Mouse (Mus musculus): ENCODE data around the gene Oas1c.
"Not testable (repeated sequence)": the region's sequence is repeated elsewhere in the genome, so short reads cannot be mapped to it uniquely, and the experiment has no call there.

The Oas1c gene

DNA sequence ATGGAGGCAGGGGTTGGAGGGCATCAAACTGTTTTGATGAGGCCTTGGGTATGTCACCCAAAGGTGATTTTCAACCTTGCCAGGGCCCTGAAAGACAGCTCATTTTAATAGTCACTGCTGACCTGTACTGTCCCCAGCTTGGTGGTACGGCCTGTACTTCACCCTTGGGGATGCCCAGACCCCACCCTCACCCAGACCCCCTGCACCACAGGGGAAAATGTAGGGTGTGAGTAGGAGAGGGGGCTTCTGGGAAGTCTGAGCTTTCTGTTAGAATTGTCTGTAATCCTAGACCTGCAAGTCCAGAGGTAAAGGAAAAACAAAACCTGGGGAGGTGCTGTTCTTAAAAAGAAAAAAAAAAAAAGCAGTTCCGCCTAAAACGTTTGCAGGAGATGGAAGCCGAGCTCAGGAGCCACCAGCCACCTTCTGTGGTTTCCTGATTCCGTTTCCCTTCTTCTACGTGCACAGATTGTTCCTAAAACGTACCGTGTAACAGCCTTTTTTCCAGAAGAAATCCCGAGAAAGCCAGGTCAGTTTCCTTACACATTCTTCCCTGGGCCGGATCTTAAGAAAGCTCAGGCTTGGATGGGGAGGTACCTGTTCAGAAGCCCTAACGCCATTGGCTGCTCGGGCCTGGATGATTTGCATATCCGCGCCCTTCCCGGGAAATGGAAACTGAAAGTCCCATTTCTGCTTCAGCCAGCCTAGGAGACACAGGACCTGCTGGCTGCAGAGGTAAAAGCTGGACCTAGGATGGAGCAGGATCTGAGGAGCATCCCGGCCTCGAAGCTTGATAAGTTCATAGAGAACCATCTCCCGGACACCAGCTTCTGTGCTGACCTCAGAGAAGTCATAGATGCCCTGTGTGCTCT, at the start of gene Oas1c:
TSS of gene Oas1c (minus strand) at position 564 of the 869 bp plus-strand sequence.
- DNase-seq (ENCODE audit: extremely low read depth, insufficient read length, low spot score) = peak; percentile 70

DNA sequence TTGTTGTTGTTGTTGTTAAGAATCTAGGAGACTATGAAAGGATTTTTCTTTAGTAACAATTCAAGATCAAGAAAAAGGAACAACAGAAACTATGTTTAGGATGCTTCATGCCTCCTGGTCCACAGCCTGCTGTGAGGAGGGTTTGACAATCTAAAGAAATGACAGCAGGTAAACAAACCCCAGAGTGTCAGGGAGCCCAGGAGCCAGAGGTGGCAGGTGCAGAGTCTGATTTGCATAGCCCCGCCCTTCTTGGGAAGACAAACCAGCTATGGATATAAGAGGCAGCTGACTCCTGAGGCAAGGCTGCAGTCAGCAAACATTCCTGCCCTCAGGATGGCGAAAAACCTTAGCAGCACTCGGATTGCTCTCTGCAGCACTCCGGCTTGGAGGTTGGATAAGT, 48.8 kb upstream of the Oas1c start, which contains the start of gene Oas1h:
TSS of gene Oas1h (plus strand) at position 301 of the 400 bp plus-strand sequence.
- no peak for DNase-seq (ENCODE audit: extremely low read depth, insufficient read length, low spot score)

- DNase-seq (ENCODE audit: extremely low read depth, insufficient read length, low spot score) = no peak
Observed at GRCm38 (mm10) chr5:120859241-120859640, 46.9 kb upstream of the Oas1c start.

DNA sequence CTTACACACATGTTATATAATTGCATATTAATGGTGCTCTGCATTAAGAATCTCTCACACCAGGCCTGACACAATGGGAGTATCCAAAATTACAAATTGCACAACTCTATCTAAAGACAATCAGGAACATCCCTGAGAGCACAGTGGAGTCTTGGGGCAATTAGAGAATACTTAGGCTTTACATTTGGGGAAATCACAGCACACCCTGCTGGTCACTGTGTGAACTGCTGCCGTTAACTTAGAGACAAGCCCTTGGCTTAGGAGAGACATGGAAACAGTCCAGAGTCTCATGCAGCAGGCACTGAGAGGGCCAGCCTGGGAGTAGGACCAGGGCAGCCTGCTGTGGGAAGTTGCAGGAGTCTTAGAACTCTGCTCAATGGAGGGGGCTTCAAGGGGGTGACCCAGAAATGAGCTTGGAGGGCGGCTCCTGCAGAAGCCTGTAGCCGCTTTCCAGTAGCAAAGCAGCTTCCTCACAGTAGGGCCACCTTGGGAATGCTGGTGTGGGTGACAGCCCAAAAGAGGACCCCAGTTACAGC, 37.4 kb upstream of the Oas1c start:
- peak; percentile 7 for DNase-seq (ENCODE audit: extremely low read depth, insufficient read length, low spot score)

DNA sequence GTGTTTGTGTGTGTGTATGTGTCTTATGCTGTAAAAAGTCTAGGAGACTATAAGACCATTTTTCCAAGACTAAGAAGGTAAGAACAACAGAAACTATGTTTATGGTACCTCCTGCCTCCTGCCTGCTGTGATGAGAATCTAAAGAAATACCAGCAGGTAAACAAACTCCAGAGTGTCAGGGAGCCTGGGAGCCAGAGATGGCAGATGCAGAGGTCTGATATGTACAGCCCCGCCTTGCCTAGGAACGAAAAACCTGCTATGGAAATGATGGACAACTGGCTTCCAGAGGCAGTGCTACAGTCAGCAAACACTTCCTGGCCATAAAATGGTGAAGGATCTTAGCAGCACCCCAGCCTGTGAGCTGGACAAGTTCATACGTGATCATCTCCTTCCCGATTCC, 34.8 kb upstream of the Oas1c start, which contains the start of gene Oas1f:
TSS of gene Oas1f (plus strand) at position 301 of the 400 bp plus-strand sequence.
- DNase-seq (ENCODE audit: extremely low read depth, insufficient read length, low spot score) = no peak

DNA sequence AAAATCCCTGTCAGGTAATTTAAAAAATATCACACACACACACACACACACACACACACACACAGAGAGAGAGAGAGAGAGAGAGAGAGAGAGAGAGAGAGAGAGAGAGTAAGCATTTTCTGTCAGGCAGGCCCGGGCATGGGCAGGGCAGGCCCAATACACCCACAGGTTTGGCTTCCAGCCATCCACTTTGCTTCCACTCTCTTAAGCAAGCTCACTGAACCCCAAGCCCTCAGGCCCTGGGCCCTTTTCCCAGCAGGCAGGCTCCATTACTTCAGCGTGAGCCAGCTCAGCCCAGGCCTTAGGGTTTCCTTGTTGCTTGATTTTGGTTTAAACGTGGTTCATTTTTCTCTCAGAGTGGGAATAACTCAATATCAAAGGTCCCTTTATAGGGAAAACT, 32.4 kb upstream of the Oas1c start:
- DNase-seq (ENCODE audit: extremely low read depth, insufficient read length, low spot score) = peak; percentile 11

DNA sequence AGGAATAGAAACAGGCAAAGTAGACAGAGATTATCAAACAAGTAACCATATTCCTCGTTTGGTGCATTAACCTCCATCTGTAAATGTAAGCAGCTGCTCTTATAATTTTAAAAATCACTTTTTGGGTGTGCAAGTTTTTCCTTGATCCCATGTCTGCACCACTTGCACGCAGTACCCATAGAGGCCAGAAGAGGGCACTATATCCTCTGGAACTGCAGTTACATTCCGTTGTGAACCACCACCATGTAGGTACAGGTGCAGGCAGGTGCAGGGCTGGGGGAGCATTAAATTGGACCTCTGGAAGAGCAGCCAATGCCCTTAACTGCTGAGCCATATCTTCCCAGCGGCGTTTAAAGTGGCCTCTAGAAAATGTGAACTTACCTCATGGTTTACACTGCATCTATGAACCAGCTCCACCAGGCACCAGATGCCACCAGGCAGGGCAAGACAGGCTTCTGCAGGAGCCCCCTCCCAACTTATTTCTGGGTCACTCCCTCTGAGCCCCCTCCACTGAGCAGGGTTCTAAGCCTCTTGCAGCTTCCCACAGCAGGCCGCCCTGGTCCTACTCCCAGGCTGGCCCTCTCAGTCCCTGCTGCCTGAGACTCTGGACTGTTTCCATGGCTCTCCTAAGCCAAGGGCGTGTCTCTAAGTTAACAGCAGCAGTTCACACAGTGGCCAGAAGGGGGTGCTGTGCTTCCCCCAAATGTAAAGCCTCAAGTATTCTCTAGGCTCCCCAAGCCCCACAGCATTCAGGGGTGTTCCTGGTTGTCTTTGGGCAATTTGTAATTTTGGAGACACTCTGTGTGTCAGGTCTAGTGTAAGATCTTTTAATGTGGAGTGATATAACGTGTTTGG, 24.6 kb upstream of the Oas1c start:
- DNase-seq (ENCODE audit: extremely low read depth, insufficient read length, low spot score) = peak; percentile 30

DNA sequence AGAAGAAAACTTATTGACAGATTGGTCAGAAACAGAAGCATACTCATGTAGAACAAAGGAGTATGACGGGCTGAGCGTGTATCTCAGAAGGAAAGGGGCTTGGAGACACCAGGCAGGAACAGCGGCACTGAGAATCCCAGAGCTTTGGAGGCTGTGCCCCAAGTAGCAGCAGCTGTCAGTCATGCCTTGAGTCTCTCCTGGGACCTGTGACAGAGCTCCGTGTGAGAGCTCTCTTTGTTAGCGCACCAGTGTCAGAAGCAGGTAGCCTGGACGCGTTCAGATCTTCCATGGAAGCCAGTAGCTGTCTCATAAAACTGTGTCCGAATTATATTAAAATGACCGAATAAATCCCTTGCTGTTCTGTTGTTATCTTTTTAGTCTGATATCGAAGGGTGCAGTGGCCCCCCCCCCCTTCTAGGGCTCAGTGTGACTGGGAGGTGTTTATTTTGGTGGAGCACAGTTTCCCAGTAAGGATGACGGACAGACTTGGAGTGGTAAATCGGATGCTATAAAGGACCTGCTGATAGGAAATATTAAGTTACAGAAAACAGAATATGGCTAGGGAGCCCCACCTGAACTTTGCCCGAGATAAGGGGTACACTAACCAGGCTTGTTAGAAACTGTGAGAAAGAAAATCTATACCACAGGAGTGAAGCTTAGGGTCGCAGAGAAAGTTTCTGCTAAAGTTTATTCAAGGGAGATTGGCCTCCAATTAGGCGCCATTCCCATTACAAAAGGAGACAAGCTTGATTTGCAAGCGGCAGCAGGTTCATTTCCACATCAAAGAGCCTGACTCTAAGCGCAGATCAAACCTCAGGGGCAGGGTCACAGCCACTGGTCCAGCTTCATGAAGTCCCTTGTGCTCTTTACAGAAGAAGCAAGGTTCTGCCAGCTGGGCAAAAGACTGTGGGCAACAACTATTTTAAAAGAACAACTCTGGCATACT, 21.3 kb upstream of the Oas1c start:
- DNase-seq (ENCODE audit: extremely low read depth, insufficient read length, low spot score) = no peak

GRCm38 (mm10) chr5:120831031-120831430, 18.7 kb upstream of the Oas1c start:
- no peak for DNase-seq (ENCODE audit: extremely low read depth, insufficient read length, low spot score)

- DNase-seq (ENCODE audit: extremely low read depth, insufficient read length, low spot score) = no peak
Observed at GRCm38 (mm10) chr5:120818999-120819398, 6.7 kb upstream of the Oas1c start.

DNA sequence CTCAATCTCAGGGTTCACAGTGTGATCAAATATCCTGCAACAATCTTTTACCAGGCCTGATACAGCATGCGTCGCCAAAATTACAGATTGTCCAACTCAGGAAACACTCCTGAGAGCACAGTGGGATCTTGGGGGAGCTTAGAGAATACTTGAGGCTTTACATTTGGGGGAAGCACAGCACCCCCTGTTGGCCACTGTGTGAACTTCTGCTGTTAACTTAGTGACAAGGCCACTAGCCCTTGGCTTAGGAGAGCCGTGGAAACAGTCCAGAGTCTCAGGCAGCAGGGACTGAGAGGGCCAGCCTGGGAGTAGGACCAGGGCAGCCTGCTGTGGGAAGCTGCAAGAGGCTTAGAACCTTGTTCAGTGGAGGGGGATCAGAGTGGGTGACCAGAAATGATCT, 3.6 kb upstream of the Oas1c start:
- no peak for DNase-seq (ENCODE audit: extremely low read depth, insufficient read length, low spot score)

DNA sequence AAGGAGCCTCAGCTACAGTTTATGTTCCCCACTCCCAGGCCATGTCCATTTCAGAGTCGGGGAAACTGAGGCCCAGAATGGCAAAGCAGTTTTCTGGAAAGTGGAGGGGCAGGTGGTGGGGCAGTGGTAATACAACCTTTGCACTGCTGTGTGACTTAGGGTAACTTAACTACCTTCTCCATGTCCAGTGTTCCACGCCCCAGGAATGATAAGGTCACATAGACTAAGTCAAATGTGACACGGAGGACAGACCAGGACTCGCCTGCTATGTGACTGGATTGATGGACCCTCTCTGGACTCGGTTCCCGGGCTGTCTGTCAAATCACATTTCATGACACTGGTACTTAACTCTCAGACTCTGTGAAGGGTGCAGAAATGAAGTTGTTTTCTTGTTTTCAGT, 709 bp upstream of the Oas1c start:
- no peak for DNase-seq (ENCODE audit: extremely low read depth, insufficient read length, low spot score)

DNA sequence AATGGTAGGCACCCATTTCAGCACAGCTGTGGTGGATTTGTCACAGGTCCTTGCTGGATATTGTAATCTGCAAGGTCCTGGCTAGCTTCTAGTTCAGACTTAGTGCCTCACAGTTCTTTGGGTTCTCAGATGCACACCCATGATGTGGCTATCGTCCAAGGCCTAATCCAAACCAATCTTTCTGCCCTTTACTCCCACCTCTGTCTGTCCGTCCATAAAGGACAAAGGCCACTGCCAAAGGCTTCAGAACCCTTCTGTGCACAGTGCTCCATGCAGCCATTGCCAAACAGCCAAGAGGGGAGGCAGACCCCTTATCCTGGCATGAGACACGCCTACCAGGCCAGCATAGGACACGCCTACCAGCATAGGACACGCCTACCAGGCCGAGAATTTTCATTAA, 3.1 kb downstream of the Oas1c start:
- no peak for DNase-seq (ENCODE audit: extremely low read depth, insufficient read length, low spot score)

DNA sequence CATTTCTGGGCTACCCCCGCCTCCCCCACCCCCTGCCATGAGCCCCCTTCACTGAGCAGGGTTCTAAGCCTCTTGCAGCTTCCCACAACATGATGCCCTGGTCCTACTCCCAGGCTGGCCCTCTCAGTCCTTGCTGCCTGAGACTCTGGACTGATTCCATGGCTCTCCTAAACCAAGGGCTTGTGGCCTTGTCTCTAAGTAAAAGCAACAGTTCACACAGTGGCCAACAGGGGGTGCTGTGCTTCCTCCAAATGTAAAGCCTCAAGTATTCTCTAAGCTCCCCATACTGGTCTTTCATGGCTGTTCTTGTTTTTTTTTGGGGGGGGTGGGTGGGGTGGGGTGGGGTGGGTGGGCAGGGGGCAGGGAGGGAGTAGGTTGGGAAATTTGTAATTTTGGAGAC, 5.9 kb downstream of the Oas1c start:
- peak; percentile 18 for DNase-seq (ENCODE audit: extremely low read depth, insufficient read length, low spot score)

DNA sequence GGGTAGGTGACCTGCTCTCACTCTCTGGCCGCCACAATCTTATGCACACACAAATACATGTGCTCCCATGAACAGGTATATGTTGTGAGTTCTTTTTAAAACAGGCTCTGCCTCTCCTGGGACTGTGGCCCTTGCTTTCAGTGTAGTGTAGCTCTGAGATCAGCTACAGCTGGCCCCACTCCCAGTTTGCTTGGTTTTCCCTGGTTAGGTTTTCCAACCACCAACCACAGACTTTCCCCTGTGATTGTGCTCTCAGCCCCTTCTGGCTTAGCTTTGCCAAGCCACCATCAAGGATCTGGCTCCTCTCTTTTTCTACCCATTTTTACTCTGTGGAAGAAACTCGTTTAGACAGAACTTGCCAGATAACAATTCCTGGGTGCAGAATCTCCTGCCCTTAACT, 8.7 kb downstream of the Oas1c start:
- peak; percentile 26 for DNase-seq (ENCODE audit: extremely low read depth, insufficient read length, low spot score)

DNA sequence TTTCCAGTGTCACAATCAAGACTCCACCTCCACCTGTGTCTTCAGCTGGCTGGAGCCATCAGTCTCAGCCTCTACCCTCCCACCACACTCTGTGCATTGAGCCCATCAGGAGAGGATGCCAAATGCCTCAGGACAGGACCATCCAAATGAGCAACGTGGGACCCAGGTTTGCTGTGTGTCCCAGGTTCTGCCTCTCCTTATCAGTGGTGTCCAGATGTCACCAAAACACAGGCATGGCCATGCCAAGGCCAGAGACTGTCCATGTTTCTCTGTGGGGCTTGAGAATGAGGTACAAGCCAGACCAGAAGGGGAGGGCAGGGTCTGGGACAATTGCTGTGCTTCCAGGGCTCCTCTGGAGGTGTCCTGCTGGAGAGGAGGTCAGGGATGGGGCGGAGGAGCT, 13.4 kb downstream of the Oas1c start:
- not testable (repeated sequence) for DNase-seq (ENCODE audit: extremely low read depth, insufficient read length, low spot score)

DNA sequence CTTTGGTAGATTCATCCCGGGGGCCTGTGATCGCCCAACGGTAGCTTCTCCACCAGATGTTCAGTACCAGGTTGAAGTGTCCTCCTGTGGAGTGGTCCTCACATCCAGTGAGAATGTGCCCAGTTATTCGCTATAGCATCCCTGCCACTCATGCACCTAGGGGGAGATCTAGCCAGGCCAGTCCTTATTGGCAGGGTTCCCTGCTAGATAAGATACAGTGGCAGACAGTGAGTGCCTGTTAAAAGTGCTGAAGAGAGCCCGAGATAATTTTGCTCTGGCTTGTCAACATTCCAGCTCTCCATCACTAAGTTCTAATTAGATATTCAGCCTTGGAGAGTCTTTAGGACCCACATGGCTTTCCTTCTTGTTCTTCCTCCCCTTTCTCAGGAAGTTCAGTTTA, 14.2 kb downstream of the Oas1c start:
- DNase-seq (ENCODE audit: extremely low read depth, insufficient read length, low spot score) = not testable (repeated sequence)

DNA sequence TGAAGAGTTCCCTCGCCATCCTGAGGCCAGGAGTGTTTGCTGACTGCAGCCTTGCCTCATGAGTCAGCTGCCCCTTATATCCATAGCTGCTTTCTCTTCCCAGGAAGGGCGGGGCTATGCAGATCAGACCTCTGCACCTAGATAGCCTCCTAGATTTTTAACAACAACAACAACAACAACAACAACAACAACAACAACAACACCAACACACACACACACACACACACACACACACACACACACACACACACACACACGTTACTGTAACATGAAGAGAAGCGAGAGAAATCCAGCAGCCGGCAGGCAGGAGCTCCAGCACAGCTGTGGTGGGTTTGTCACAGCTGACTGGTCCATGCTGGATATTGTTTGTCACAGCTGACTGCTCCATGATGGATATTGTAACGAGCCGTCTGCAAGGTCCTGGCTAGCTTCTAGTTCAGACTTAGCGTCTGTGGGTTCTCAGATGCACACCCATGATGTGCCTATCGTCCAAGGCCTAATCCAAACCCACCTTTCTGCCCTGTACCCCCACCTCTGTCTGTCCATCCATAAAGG, 16.8 kb downstream of the Oas1c start, which contains the start of gene Oas1e:
TSS of gene Oas1e (minus strand) at position 51 of the 555 bp plus-strand sequence.
- not testable (repeated sequence) for DNase-seq (ENCODE audit: extremely low read depth, insufficient read length, low spot score)

DNA sequence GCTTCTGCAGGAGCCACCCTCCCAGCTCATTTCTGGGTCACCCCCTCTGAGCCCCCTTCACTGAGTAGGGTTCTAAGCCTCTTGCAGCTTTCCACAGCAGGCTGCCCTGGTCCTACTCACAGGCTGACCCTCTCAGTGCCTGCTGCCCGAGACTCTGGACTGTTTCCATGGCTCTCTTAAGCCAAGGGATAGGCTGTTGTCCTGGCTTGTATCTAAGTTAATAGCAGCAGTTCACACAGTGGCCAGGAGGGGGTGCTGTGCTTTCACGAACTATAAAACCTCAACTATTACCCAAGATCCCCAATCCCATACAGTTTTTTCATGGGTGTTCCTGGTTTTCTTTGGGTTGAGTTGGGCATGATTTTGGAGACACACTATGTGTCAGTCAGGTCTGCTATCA, 19.3 kb downstream of the Oas1c start:
- DNase-seq (ENCODE audit: extremely low read depth, insufficient read length, low spot score) = no peak

DNA sequence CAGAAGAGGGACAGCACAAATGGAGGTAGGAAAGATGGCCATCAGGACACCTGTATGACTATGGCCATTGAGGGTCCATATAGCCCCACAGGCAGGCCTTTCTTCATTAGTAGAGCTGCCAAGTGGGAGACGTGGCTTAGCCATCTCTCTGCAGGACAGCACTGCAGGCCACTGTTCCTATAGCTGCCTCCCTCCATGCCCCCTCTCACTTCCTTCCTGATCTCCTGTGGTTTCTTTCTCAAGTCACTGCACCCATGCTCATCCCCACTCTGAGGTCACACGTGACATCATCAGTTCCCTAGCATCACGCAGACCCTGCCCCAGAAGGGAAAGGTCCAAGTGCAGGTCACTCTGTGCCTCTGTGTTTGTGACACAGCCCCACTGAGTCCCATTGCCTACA, 25.3 kb downstream of the Oas1c start:
- no peak for DNase-seq (ENCODE audit: extremely low read depth, insufficient read length, low spot score)
